Mouse (Mus musculus) kidney, embryonic 15.5 days (tissue): ENCODE results near the gene Tacc3. TPM values are rescaled to one million over a fixed set of nuclear protein-coding genes. Genes with fewer than 3 reads are reported as not detected.

Experiments
- ATAC-seq: fragments of 200-750 bp; cut with Nextera tagmentation; replicated peaks from 2 replicates; pipeline ENCODE4 v1.8.0; 2017; ENCODE audit warnings: moderate TSS enrichment; ENCODE audit not compliant: low FRiP score
- H3K27ac ChIP-seq: fragments of 300-500 bp; sonication (generic); 2 replicates; pipeline ENCODE4 v1.5.1; 2015; ENCODE audit warnings: mild to moderate bottlenecking, inconsistent platforms
- H3K27me3 ChIP-seq: fragments of 300-500 bp; sonication (generic); 2 replicates; pipeline ENCODE4 v1.6.1; 2015; ENCODE audit warnings: inconsistent platforms
- H3K36me3 ChIP-seq: fragments of 300-500 bp; sonication (generic); 2 replicates; pipeline ENCODE4 v1.6.1; 2015; ENCODE audit warnings: inconsistent platforms
- H3K4me1 ChIP-seq: fragments of 300-500 bp; sonication (generic); 2 replicates; pipeline ENCODE4 v1.6.1; 2015; ENCODE audit warnings: inconsistent platforms
- H3K4me2 ChIP-seq: fragments of 300-500 bp; sonication (generic); 2 replicates; pipeline ENCODE4 v1.6.1; 2015; ENCODE audit warnings: moderate library complexity, mild to moderate bottlenecking, inconsistent platforms
- H3K4me3 ChIP-seq: fragments of 300-500 bp; sonication (generic); replicated peaks from 2 replicates; pipeline ENCODE4 v1.5.1; 2015; ENCODE audit warnings: mild to moderate bottlenecking, inconsistent platforms
- H3K9ac ChIP-seq: fragments of 300-500 bp; sonication (generic); 2 replicates; pipeline ENCODE4 v1.6.1; 2015; ENCODE audit warnings: mild to moderate bottlenecking, inconsistent platforms
- H3K9me3 ChIP-seq: fragments of 300-500 bp; sonication (generic); replicated peaks from 2 replicates; pipeline ENCODE4 v1.6.1; 2016; ENCODE audit warnings: inconsistent platforms
- WGBS: fragments of 180-500 bp; shearing (Covaris S2); methylation state at CpG from one replicate; pipeline ENCODE4 v1.1.7; 2015; ENCODE audit warnings: mixed read lengths; 5-methylcytosine and 5-hydroxymethylcytosine counted together
- polyA plus RNA-seq: library from polyadenylated mRNA; unstranded; fragments of >200 nt; fragmentation: Nextera tagmentation; extraction: Ambion mirVana; gene quantifications from 2 replicates; pipeline ENCODE4 v1.2.1, GENCODE M21; 2015

The Tacc3 gene
- polyA plus RNA-seq, 1 experiment from 2014 or later = 195 TPM

GRCm38 (mm10) chr5:33687142-33687541 lies 29.2 kb downstream of the Tacc3 start:
- no peaks in the 10 kb centered on the region for H3K36me3 ChIP-seq

GRCm38 (mm10) chr5:33688278-33689220 lies 30.6 kb downstream of the Tacc3 start:
- Histone ChIP-seq H3K9ac (no peak overlapping the region), H3K4me3 (no peak overlapping the region), H3K9me3 (no peaks in the 10 kb centered on the region), H3K36me3 (no peaks in the 10 kb centered on the region), H3K27me3 (peaks cover 8% of the 10 kb centered on the region; the same call in 1 of the 2 replicates), H3K4me2 (no peak overlapping the region), H3K27ac (peak overlapping the region; percentile 22; the same call in 1 of the 2 replicates), H3K4me1 (peaks cover 41% of the 10 kb centered on the region)
- ATAC-seq = no peak
- 63% methylated on average over 14 of the region's 14 CpGs for WGBS

More at GRCm38 (mm10) chr5:33687142-33687541, 29.2 kb downstream of the Tacc3 start:
- H3K9me3 ChIP-seq = no peaks in the 10 kb centered on the region
- peaks cover 28% of the 10 kb centered on the region for H3K4me1 ChIP-seq
- no peak overlapping the region for H3K4me2 ChIP-seq
- H3K4me3 ChIP-seq = no peak overlapping the region
- 79% methylated on average over 4 of the region's 4 CpGs for WGBS
- peaks cover 2% of the 10 kb centered on the region; the same call in 1 of the 2 replicates for H3K27me3 ChIP-seq
- H3K9ac ChIP-seq = no peak overlapping the region
- no peak overlapping the region for H3K27ac ChIP-seq
- no peak for ATAC-seq

- H3K4me1 ChIP-seq = peaks cover 43% of the 10 kb centered on the region
- peaks cover 11% of the 10 kb centered on the region for H3K27me3 ChIP-seq
- H3K4me3 ChIP-seq = no peak overlapping the region
- 0 out of 2 replicates have a peak, but pooled peaks have one; percentile 11 for ATAC-seq
- no peaks in the 10 kb centered on the region for H3K9me3 ChIP-seq
- WGBS = 33% methylated on average over 20 of the region's 20 CpGs
- 0 out of 2 replicates have a peak overlapping the region, but pooled peaks have one; percentile 22 for H3K27ac ChIP-seq
- no peak overlapping the region for H3K9ac ChIP-seq
- no peak overlapping the region for H3K4me2 ChIP-seq
- H3K36me3 ChIP-seq = no peaks in the 10 kb centered on the region
These were observed 31.4 kb downstream of the Tacc3 start for GRCm38 (mm10) chr5:33689221-33689844.

GRCm38 (mm10) chr5:33689852-33690645 lies 32.1 kb downstream of the Tacc3 start:
- Histone ChIP-seq H3K36me3 (no peaks in the 10 kb centered on the region), H3K4me2 (no peak overlapping the region), H3K9me3 (no peaks in the 10 kb centered on the region), H3K27me3 (peaks cover 12% of the 10 kb centered on the region), H3K9ac (no peak overlapping the region), H3K27ac (no peak overlapping the region), H3K4me3 (no peak overlapping the region), H3K4me1 (peaks cover 50% of the 10 kb centered on the region)
- ATAC-seq = no peak
- 68% methylated on average over 11 of the region's 11 CpGs for WGBS

- Histone ChIP-seq H3K9me3 (no peaks in the 10 kb centered on the region), H3K9ac (peak overlapping the region; percentile 22), H3K27ac (peak overlapping the region; percentile 74), H3K36me3 (no peaks in the 10 kb centered on the region), H3K4me1 (peaks cover 72% of the 10 kb centered on the region), H3K4me2 (peak overlapping the region; percentile 49), H3K27me3 (peaks cover 24% of the 10 kb centered on the region), H3K4me3 (peak overlapping the region; percentile 10)
- ATAC-seq = peak; percentile 44; the same call in 1 of the 2 replicates
- WGBS = 2% methylated on average over 24 of the region's 24 CpGs
These were observed 34.5 kb downstream of the Tacc3 start for GRCm38 (mm10) chr5:33692393-33692792.

- H3K36me3 ChIP-seq = no peaks in the 10 kb centered on the region
- peaks cover 73% of the 10 kb centered on the region for H3K4me1 ChIP-seq
- H3K9me3 ChIP-seq = no peaks in the 10 kb centered on the region
- no peak overlapping the region for H3K4me3 ChIP-seq
- 69% methylated on average over 9 of the region's 9 CpGs for WGBS
- 0 out of 2 replicates have a peak overlapping the region, but pooled peaks have one; percentile 15 for H3K27ac ChIP-seq
- H3K27me3 ChIP-seq = peaks cover 37% of the 10 kb centered on the region
- peak overlapping the region; percentile 93 for H3K4me2 ChIP-seq
- ATAC-seq = peak; percentile 15; the same call in 1 of the 2 replicates
- no peak overlapping the region for H3K9ac ChIP-seq
These were observed 36.5 kb downstream of the Tacc3 start for GRCm38 (mm10) chr5:33694461-33694847.

GRCm38 (mm10) chr5:33694848-33695717 lies 37.2 kb downstream of the Tacc3 start:
- WGBS = 2% methylated on average over 68 of the region's 71 CpGs
- Histone ChIP-seq H3K36me3 (no peaks in the 10 kb centered on the region), H3K27me3 (peaks cover 43% of the 10 kb centered on the region), H3K4me3 (peak overlapping the region; percentile 50), H3K4me1 (peaks cover 69% of the 10 kb centered on the region), H3K9me3 (no peaks in the 10 kb centered on the region), H3K27ac (peak overlapping the region; percentile 66), H3K4me2 (peak overlapping the region; percentile 93), H3K9ac (peak overlapping the region; percentile 57)
- ATAC-seq = peak; percentile 72

- WGBS = 4% methylated on average over 24 of the region's 24 CpGs
- Histone ChIP-seq H3K4me2 (peak overlapping the region; percentile 93), H3K9me3 (no peaks in the 10 kb centered on the region), H3K4me3 (peak overlapping the region; percentile 50), H3K9ac (peak overlapping the region; percentile 57), H3K27ac (peak overlapping the region; percentile 66), H3K4me1 (peaks cover 69% of the 10 kb centered on the region), H3K27me3 (peaks cover 44% of the 10 kb centered on the region), H3K36me3 (no peaks in the 10 kb centered on the region)
- peak; percentile 38 for ATAC-seq
These were observed 37.8 kb downstream of the Tacc3 start for GRCm38 (mm10) chr5:33695718-33696121.

GRCm38 (mm10) chr5:33696430-33696829 lies 38.5 kb downstream of the Tacc3 start:
- Histone ChIP-seq H3K27ac (no peak overlapping the region), H3K9ac (no peak overlapping the region), H3K9me3 (no peaks in the 10 kb centered on the region), H3K4me3 (no peak overlapping the region), H3K4me2 (no peak overlapping the region; the same call in 1 of the 2 replicates), H3K36me3 (no peaks in the 10 kb centered on the region), H3K4me1 (peaks cover 69% of the 10 kb centered on the region), H3K27me3 (peaks cover 47% of the 10 kb centered on the region)
- WGBS = 66% methylated on average over 5 of the region's 5 CpGs
- no peak for ATAC-seq

GRCm38 (mm10) chr5:33697534-33697933 lies 39.6 kb downstream of the Tacc3 start:
- Histone ChIP-seq H3K27ac (no peak overlapping the region), H3K27me3 (peaks cover 53% of the 10 kb centered on the region), H3K9ac (no peak overlapping the region), H3K4me1 (peaks cover 73% of the 10 kb centered on the region), H3K4me2 (no peak overlapping the region), H3K9me3 (no peaks in the 10 kb centered on the region), H3K4me3 (no peak overlapping the region), H3K36me3 (no peaks in the 10 kb centered on the region)
- 72% methylated on average over 1 of the region's 1 CpGs for WGBS
- ATAC-seq = no peak
